Mouse (Mus musculus): ENCODE data around the gene AC129217.1.

GRCm38 (mm10) chr19:8788521-8788920 is 41.1 kb upstream of the AC129217.1 start:
- TF ChIP-seq CTCF (IDR thresholded peaks at IDR 0.05; ENCODE audit: borderline replicate concordance, extremely low read depth, insufficient read depth, insufficient read length) (no peak), POLR2A (IDR thresholded peaks at IDR 0.05; ENCODE audit: borderline replicate concordance, extremely low read depth, insufficient read depth, insufficient read length, poor library complexity, severe bottlenecking) (no peak)
